Mouse (Mus musculus) stomach, postnatal 0 days (tissue): ENCODE data around the gene Eva1a.

Source experiments
- CTCF ChIP-seq: IDR thresholded peaks from 2 replicates; pipeline ENCODE4 v1.5.1; 2016; ENCODE audit warnings: antibody characterized with exemption, low read depth, mild to moderate bottlenecking, moderate library complexity
- EP300 ChIP-seq: optimal IDR thresholded peaks from 2 replicates; pipeline ENCODE3; 2016; ENCODE audit warnings: antibody characterized with exemption

DNA sequence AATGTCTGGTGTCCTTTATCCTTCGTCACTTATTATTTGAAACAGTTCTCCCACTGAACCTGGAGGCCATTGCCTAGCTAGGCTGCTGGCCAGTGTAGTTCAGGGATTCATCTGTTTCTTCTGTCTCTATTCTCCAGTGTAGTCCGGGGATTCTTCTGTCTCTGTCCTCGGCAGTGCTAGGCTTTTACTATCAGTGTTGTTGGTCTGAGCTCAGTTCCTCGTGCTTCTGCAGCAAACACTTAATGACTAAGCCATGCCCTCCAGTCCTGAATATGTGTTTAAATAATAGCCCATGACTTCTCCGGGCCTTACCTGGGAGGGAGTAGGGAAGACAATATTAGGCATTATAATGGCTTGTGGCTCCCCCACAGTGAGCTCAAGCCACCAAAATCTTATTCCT lies 19.3 kb upstream of the Eva1a start:
- TF ChIP-seq CTCF = no peak
- TF ChIP-seq EP300 = no peak
